Mouse (Mus musculus) limb, embryonic 13.5 days (tissue): ENCODE data around the gene Aoc3. TPM values are rescaled to one million over a fixed set of nuclear protein-coding genes. Genes with fewer than 3 reads are reported as not detected.
"Not testable (repeated sequence)": the region's sequence is repeated elsewhere in the genome, so short reads cannot be mapped to it uniquely, and the experiment has no call there.

ENCODE experiments used
- ATAC-seq: fragments of 200-750 bp; cut with Nextera tagmentation; 2 replicates; pipeline ENCODE4 v1.8.0; 2017; ENCODE audit warnings: low read depth, moderate number of reproducible peaks, moderate TSS enrichment; ENCODE audit not compliant: low FRiP score
- H3K27ac ChIP-seq: fragments of 300-500 bp; sonication (generic); 2 replicates; pipeline ENCODE4 v1.5.1; 2015; ENCODE audit warnings: inconsistent platforms, mild to moderate bottlenecking, moderate library complexity
- H3K27me3 ChIP-seq: fragments of 300-500 bp; sonication (generic); 2 replicates; pipeline ENCODE4 v1.6.1; 2015; ENCODE audit warnings: mild to moderate bottlenecking, inconsistent platforms
- H3K36me3 ChIP-seq: fragments of 300-500 bp; sonication (generic); 2 replicates; pipeline ENCODE4 v1.6.1; 2015; ENCODE audit warnings: inconsistent platforms, mild to moderate bottlenecking, moderate library complexity
- H3K4me1 ChIP-seq: fragments of 300-500 bp; sonication (generic); 2 replicates; pipeline ENCODE4 v1.6.1; 2015; ENCODE audit warnings: inconsistent platforms
- H3K4me2 ChIP-seq: fragments of 300-500 bp; sonication (generic); replicated peaks from 2 replicates; pipeline ENCODE4 v1.6.1; 2015; ENCODE audit warnings: inconsistent platforms, mild to moderate bottlenecking, moderate library complexity
- H3K4me3 ChIP-seq: fragments of 300-500 bp; sonication (generic); 2 replicates; pipeline ENCODE4 v1.5.1; 2015; ENCODE audit warnings: moderate library complexity, mild to moderate bottlenecking, inconsistent platforms
- H3K9ac ChIP-seq: fragments of 300-500 bp; sonication (generic); 2 replicates; pipeline ENCODE4 v1.6.1; 2015; ENCODE audit warnings: mild to moderate bottlenecking, inconsistent platforms
- H3K9me3 ChIP-seq: fragments of 300-500 bp; sonication (generic); 2 replicates; pipeline ENCODE4 v1.6.1; 2016; ENCODE audit warnings: inconsistent platforms
- WGBS: fragments of 180-500 bp; shearing (Covaris S2); methylation state at CpG from one replicate; pipeline ENCODE4 v1.1.7; 2015; 5-methylcytosine and 5-hydroxymethylcytosine counted together
- polyA plus RNA-seq: library from polyadenylated mRNA; unstranded; fragments of >200 nt; fragmentation: Nextera tagmentation; extraction: Ambion mirVana; gene quantifications from 2 replicates; pipeline ENCODE4 v1.2.1, GENCODE M21; 2015

The Aoc3 gene
- polyA plus RNA-seq, 1 experiment from 2014 or later: 0.20 TPM

- WGBS: 93% methylated on average over 2 of the region's 2 CpGs
- H3K4me1 ChIP-seq: no peaks in the 10 kb centered on the region
Measured at GRCm38 (mm10) chr11:101355916-101356315, 25.5 kb downstream of the Aoc3 start.

GRCm38 (mm10) chr11:101357505-101358182 lies 27.2 kb downstream of the Aoc3 start:
- Histone ChIP-seq H3K27ac (no peak overlapping the region), H3K9me3 (no peaks in the 10 kb centered on the region), H3K4me2 (no peak overlapping the region), H3K27me3 (no peaks in the 10 kb centered on the region), H3K36me3 (no peaks in the 10 kb centered on the region), H3K4me1 (no peaks in the 10 kb centered on the region), H3K4me3 (no peak overlapping the region), H3K9ac (no peak overlapping the region)
- 87% methylated on average over 3 of the region's 3 CpGs for WGBS
- ATAC-seq: no peak

More at GRCm38 (mm10) chr11:101355916-101356315, 25.5 kb downstream of the Aoc3 start:
- Histone ChIP-seq H3K4me2 (no peak overlapping the region), H3K4me3 (no peak overlapping the region), H3K27ac (no peak overlapping the region), H3K9me3 (no peaks in the 10 kb centered on the region), H3K36me3 (no peaks in the 10 kb centered on the region), H3K9ac (no peak overlapping the region), H3K27me3 (no peaks in the 10 kb centered on the region)
- ATAC-seq: no peak

GRCm38 (mm10) chr11:101359776-101360175 lies 29.4 kb downstream of the Aoc3 start:
- no peak for ATAC-seq
- no peak overlapping the region for H3K27ac ChIP-seq
- no peaks in the 10 kb centered on the region for H3K36me3 ChIP-seq
- 65% methylated on average over 9 of the region's 9 CpGs for WGBS
- no peak overlapping the region for H3K4me2 ChIP-seq
- no peak overlapping the region for H3K4me3 ChIP-seq
- H3K4me1 ChIP-seq: no peaks in the 10 kb centered on the region
- no peak overlapping the region for H3K9ac ChIP-seq
- no peaks in the 10 kb centered on the region for H3K9me3 ChIP-seq
- no peaks in the 10 kb centered on the region for H3K27me3 ChIP-seq

- Histone ChIP-seq H3K9me3 (no peaks in the 10 kb centered on the region), H3K4me2 (no peak overlapping the region), H3K27ac (no peak overlapping the region), H3K27me3 (no peaks in the 10 kb centered on the region), H3K36me3 (no peaks in the 10 kb centered on the region), H3K4me3 (no peak overlapping the region), H3K4me1 (no peaks in the 10 kb centered on the region), H3K9ac (no peak overlapping the region)
- WGBS: 54% methylated on average over 3 of the region's 3 CpGs
- no peak for ATAC-seq
Measured at GRCm38 (mm10) chr11:101360651-101361113, 30.3 kb downstream of the Aoc3 start.

- Histone ChIP-seq H3K9ac (no peak overlapping the region), H3K27me3 (no peaks in the 10 kb centered on the region), H3K4me3 (no peak overlapping the region), H3K9me3 (no peaks in the 10 kb centered on the region), H3K36me3 (no peaks in the 10 kb centered on the region), H3K4me2 (no peak overlapping the region), H3K27ac (no peak overlapping the region), H3K4me1 (no peaks in the 10 kb centered on the region)
- WGBS: 70% methylated on average over 5 of the region's 5 CpGs
- no peak for ATAC-seq
Measured at GRCm38 (mm10) chr11:101364531-101364931, 34.1 kb downstream of the Aoc3 start.

- no peak within 1 kb of the TSS for H3K27ac ChIP-seq
- H3K4me2 ChIP-seq: no peak within 1 kb of the TSS
- H3K4me1 ChIP-seq: no peaks in the 10 kb centered on the region
- H3K36me3 ChIP-seq: no peaks in the 10 kb centered on the region
- no peaks in the 10 kb centered on the region for H3K9me3 ChIP-seq
- no peak within 1 kb of the TSS for H3K9ac ChIP-seq
- WGBS: 90% methylated on average over 8 of the region's 8 CpGs
- ATAC-seq: no peak
- H3K4me3 ChIP-seq: no peak within 1 kb of the TSS
- no peaks in the 10 kb centered on the region for H3K27me3 ChIP-seq
Measured at GRCm38 (mm10) chr11:101367326-101367935, 37.0 kb downstream of the Aoc3 start, which contains the start of gene G6pc. G6pc (plus strand) TSS chr11:101367561.

- Histone ChIP-seq H3K9me3 (no peaks in the 10 kb centered on the region), H3K27ac (no peak overlapping the region), H3K4me1 (no peaks in the 10 kb centered on the region), H3K36me3 (no peaks in the 10 kb centered on the region), H3K4me3 (no peak overlapping the region), H3K27me3 (no peaks in the 10 kb centered on the region), H3K4me2 (no peak overlapping the region), H3K9ac (no peak overlapping the region)
- no peak for ATAC-seq
- 75% methylated on average over 5 of the region's 5 CpGs for WGBS
Measured at GRCm38 (mm10) chr11:101370141-101370540, 39.7 kb downstream of the Aoc3 start.

GRCm38 (mm10) chr11:101374421-101374938 lies 44.1 kb downstream of the Aoc3 start:
- WGBS: 78% methylated on average over 7 of the region's 7 CpGs
- Histone ChIP-seq H3K36me3 (no peaks in the 10 kb centered on the region), H3K27ac (no peak overlapping the region), H3K27me3 (no peaks in the 10 kb centered on the region), H3K4me3 (no peak overlapping the region), H3K4me1 (no peaks in the 10 kb centered on the region), H3K4me2 (no peak overlapping the region), H3K9me3 (no peaks in the 10 kb centered on the region), H3K9ac (no peak overlapping the region)
- no peak for ATAC-seq

GRCm38 (mm10) chr11:101378196-101378595 lies 47.8 kb downstream of the Aoc3 start:
- 91% methylated on average over 8 of the region's 8 CpGs for WGBS
- H3K27ac ChIP-seq: not testable (repeated sequence)

GRCm38 (mm10) chr11:101378926-101379325 lies 48.5 kb downstream of the Aoc3 start:
- Histone ChIP-seq H3K4me3 (no peak overlapping the region), H3K36me3 (no peaks in the 10 kb centered on the region), H3K4me1 (no peaks in the 10 kb centered on the region), H3K9ac (no peak overlapping the region), H3K4me2 (no peak overlapping the region), H3K9me3 (no peaks in the 10 kb centered on the region), H3K27me3 (no peaks in the 10 kb centered on the region), H3K27ac (no peak overlapping the region)
- ATAC-seq: no peak
- WGBS: 77% methylated on average over 6 of the region's 6 CpGs

More at GRCm38 (mm10) chr11:101378196-101378595, 47.8 kb downstream of the Aoc3 start:
- not testable (repeated sequence) for H3K36me3 ChIP-seq, H3K4me1 ChIP-seq, ATAC-seq, H3K9ac ChIP-seq, H3K4me3 ChIP-seq, H3K27me3 ChIP-seq, H3K4me2 ChIP-seq, H3K9me3 ChIP-seq

- WGBS: 19% methylated on average over 4 of the region's 4 CpGs
- ATAC-seq: no peak
- Histone ChIP-seq H3K27ac (no peak overlapping the region), H3K4me3 (no peak overlapping the region), H3K36me3 (no peaks in the 10 kb centered on the region), H3K4me1 (no peaks in the 10 kb centered on the region), H3K9me3 (no peaks in the 10 kb centered on the region), H3K4me2 (no peak overlapping the region), H3K27me3 (no peaks in the 10 kb centered on the region), H3K9ac (no peak overlapping the region)
Measured at GRCm38 (mm10) chr11:101381817-101382216, 51.4 kb downstream of the Aoc3 start.
